ENCODE assay signal across 14 mouse cellular contexts in the genomic region with DNA sequence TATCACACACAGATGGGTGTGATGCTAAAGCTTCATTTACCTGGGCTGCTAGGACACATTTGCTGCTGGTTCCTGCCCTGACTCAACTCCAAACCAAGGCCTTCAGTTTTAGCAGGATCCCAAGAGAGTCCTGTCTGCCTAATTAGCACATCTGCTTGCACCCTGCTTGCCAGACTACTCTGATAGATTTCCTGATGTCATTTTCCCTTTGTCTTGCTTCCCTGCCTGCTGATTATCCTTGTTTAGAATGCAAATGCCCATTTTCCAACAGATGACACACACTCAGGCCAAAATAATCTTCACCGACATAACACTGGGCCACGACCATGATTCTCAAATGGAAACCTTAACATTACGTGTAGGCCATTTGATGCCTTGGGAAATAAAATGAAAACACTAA. TPM values are rescaled to one million over a fixed set of nuclear protein-coding genes. Genes with fewer than 3 reads are reported as not detected.
A peak's percentile ranks its signal among the peaks of the same experiment; 100 is the strongest.
DNase-seq lines count a peak whose midpoint lies in the region; ATAC-seq and TF ChIP-seq lines count a peak whose summit lies in the region.
"Had no signal": no experiment of that assay in that cellular context is flagged by ENCODE, and none has a peak within 500 bp of the region (broad histone marks: within the 10 kb centered on the region; RNA-seq: fewer than 3 reads in every experiment).

No protein-coding gene starts in this region.

- H3K27me3 ChIP-seq in CH12.LX (replicated peaks), result no peaks in the 10 kb centered on the region
- H3K27me3 ChIP-seq in forebrain, embryonic 14.5 days (replicated peaks; ENCODE audit: control insufficient read depth, insufficient read depth, low read length), result no peaks in the 10 kb centered on the region
- H3K27me3 ChIP-seq in liver, embryonic 13.5 days, result no peaks in the 10 kb centered on the region
- no peaks in the 10 kb centered on the region for H3K27me3 ChIP-seq in cerebellum, adult 2 months (ENCODE audit: control insufficient read depth, insufficient read depth, low read length)
- H3K27me3 ChIP-seq: limb, embryonic 15.5 days had no signal

- peak; percentile 72 for ATAC-seq in forebrain, embryonic 14.5 days
- ATAC-seq in liver, embryonic 13.5 days (ENCODE audit: low read depth), result no peak
- ATAC-seq in erythroblast, adult 5-6 weeks (replicated peaks; ENCODE audit: low FRiP score, poor library complexity, severe bottlenecking), result no peak

- H3K79me2 ChIP-seq in CH12.LX (replicated peaks; ENCODE audit: control insufficient read depth, extremely low read depth, insufficient read depth, poor library complexity, severe bottlenecking), result no peaks in the 10 kb centered on the region

- H3K36me3 ChIP-seq in CH12.LX (replicated peaks in 1 of 2; ENCODE audit: control insufficient read depth in 1 of 2, insufficient read depth in 1 of 2, low read length in 1 of 2), result peaks cover 0 to 23% of the 10 kb centered on the region in 2 experiments
- H3K36me3 ChIP-seq in forebrain, embryonic 14.5 days (ENCODE audit: control insufficient read depth, insufficient read depth, low read length), result no peaks in the 10 kb centered on the region
- no peaks in the 10 kb centered on the region for H3K36me3 ChIP-seq in liver, embryonic 13.5 days
- H3K36me3 ChIP-seq: embryonic facial prominence, embryonic 10.5 days; limb, embryonic 15.5 days had no signal

- H3K4me3 ChIP-seq in CH12.LX (replicated peaks in 1 of 3; ENCODE audit: low read depth in 2 of 3, low read length in 2 of 3, poor library complexity in 1 of 3), result no peak overlapping the region
- no peak overlapping the region for H3K4me3 ChIP-seq in forebrain, embryonic 14.5 days (ENCODE audit: low read depth, low read length)
- H3K4me3 ChIP-seq in liver, embryonic 13.5 days (replicated peaks), result no peak overlapping the region
- H3K4me3 ChIP-seq in cerebellum, adult 2 months (replicated peaks; ENCODE audit: insufficient read depth, low read depth, low read length), result no peak overlapping the region
- H3K4me3 ChIP-seq: embryonic facial prominence, embryonic 10.5 days; limb, embryonic 15.5 days had no signal

- no peak overlapping the region for H3K27ac ChIP-seq in CH12.LX (ENCODE audit: insufficient read depth, low read depth)
- H3K27ac ChIP-seq in forebrain, embryonic 14.5 days (ENCODE audit: low read depth, low read length), result peak overlapping the region; percentile 59; the same call in 1 of the 2 replicates
- peak overlapping the region; percentile 30; the same call in 1 of the 2 replicates for H3K27ac ChIP-seq in liver, embryonic 13.5 days
- no peak overlapping the region for H3K27ac ChIP-seq in cerebellum, adult 2 months (ENCODE audit: insufficient read depth, low read length)
- H3K27ac ChIP-seq: embryonic facial prominence, embryonic 10.5 days; limb, embryonic 15.5 days had no signal

- peak; percentile 57 for DNase-seq in heart, adult 11 months
- DNase-seq in heart, adult 8-10 months (ENCODE audit: low spot score), result no peak
- peak; percentile 70 for DNase-seq in CH12.LX (ENCODE audit: extremely low read depth)
- peak; percentile 75 for DNase-seq in forebrain, embryonic 14.5 days (ENCODE audit: low spot score)
- no peak for DNase-seq in liver, embryonic 13.5 days
- no peak for DNase-seq in layer of hippocampus, postnatal 14 days (ENCODE audit: low spot score in 2 of 2)
- DNase-seq in cerebellum, adult 2 months, result no peak
- DNase-seq: adrenal gland, adult 8-10 months; cerebellum, adult 9-11 months; kidney, adult 9 months; lung, postnatal 10 days had no signal

- no peak for TF ChIP-seq POLR2A in CH12.LX (IDR thresholded peaks at IDR 0.05; ENCODE audit: low read depth, low read length)
- TF ChIP-seq POLR2A in cerebellum, adult 2 months (IDR thresholded peaks at IDR 0.05; ENCODE audit: borderline replicate concordance, insufficient read depth, low read length), result no peak

- TF ChIP-seq CTCF in CH12.LX (conservative IDR thresholded peaks at IDR 0.05 in 1 of 2, IDR thresholded peaks at IDR 0.05 in 1 of 2; ENCODE audit: low read depth in 2 of 2, low read length in 2 of 2), result no peak
- no peak for TF ChIP-seq CTCF in cerebellum, adult 2 months (IDR thresholded peaks at IDR 0.05; ENCODE audit: borderline replicate concordance, insufficient read depth, low read depth, low read length)

- peaks cover 2 to 21% of the 10 kb centered on the region in 2 experiments; a peak in 3 of 4 replicates for H3K4me1 ChIP-seq in CH12.LX (ENCODE audit: control insufficient read depth in 1 of 2, insufficient read depth in 2 of 2)
- H3K4me1 ChIP-seq in forebrain, embryonic 14.5 days (ENCODE audit: control insufficient read depth, insufficient read depth, low read length), result peaks cover 10% of the 10 kb centered on the region; the same call in 1 of the 2 replicates
- H3K4me1 ChIP-seq in liver, embryonic 13.5 days (replicated peaks), result peaks cover 27% of the 10 kb centered on the region
- no peaks in the 10 kb centered on the region for H3K4me1 ChIP-seq in cerebellum, adult 2 months (ENCODE audit: control insufficient read depth, insufficient read depth, low read length)
- H3K4me1 ChIP-seq: embryonic facial prominence, embryonic 10.5 days; limb, embryonic 15.5 days had no signal

- H3K9me3 ChIP-seq in CH12.LX (replicated peaks; ENCODE audit: low read length), result peaks cover 5% of the 10 kb centered on the region
- H3K9me3 ChIP-seq in forebrain, embryonic 14.5 days (replicated peaks; ENCODE audit: control insufficient read depth, low read length), result no peaks in the 10 kb centered on the region
- no peaks in the 10 kb centered on the region for H3K9me3 ChIP-seq in liver, embryonic 13.5 days (replicated peaks)
- H3K9me3 ChIP-seq: embryonic facial prominence, embryonic 10.5 days; limb, embryonic 15.5 days had no signal

- WGBS in forebrain, embryonic 14.5 days, result 11% methylated on average over 3 of the region's 3 CpGs
- WGBS in liver, embryonic 13.5 days (ENCODE audit: insufficient replicate concordance), result 74% methylated on average over 3 of the region's 3 CpGs
- 36% methylated on average over 3 of the region's 3 CpGs for WGBS in cerebellum, adult 2 months

- no peak overlapping the region for H3K4me2 ChIP-seq in CH12.LX (ENCODE audit: insufficient read depth, low read depth, poor library complexity, severe bottlenecking)
- no peak overlapping the region for H3K4me2 ChIP-seq in forebrain, embryonic 14.5 days (ENCODE audit: low read length)
- H3K4me2 ChIP-seq in liver, embryonic 13.5 days, result no peak overlapping the region
- H3K4me2 ChIP-seq: limb, embryonic 15.5 days had no signal

- no peak overlapping the region for H3K9ac ChIP-seq in CH12.LX (ENCODE audit: insufficient read depth, low read depth)
- no peak overlapping the region for H3K9ac ChIP-seq in forebrain, embryonic 14.5 days (ENCODE audit: low read length)
- no peak overlapping the region for H3K9ac ChIP-seq in liver, embryonic 13.5 days
- H3K9ac ChIP-seq: limb, embryonic 15.5 days had no signal

- peak; percentile 58 for TF ChIP-seq EP300 in CH12.LX (IDR thresholded peaks at IDR 0.05; ENCODE audit: low read length)

- TF ChIP-seq RAD21 in CH12.LX (IDR thresholded peaks at IDR 0.05; ENCODE audit: low read depth, low read length), result no peak

- dilution Hi-C loops in CH12.LX (cut with MboI; ENCODE audit: extremely low pct_ligation_motif_present, extremely low pct_unique_long_range_greater_than_20kb, low sequenced_read_pairs), result no loop called here

- in situ Hi-C loops in CH12.LX (cut with MboI; ENCODE audit: low pct_ligation_motif_present, low pct_unique_long_range_greater_than_20kb, low sequenced_read_pairs), result no loop called here

TF ChIP-seq in CH12.LX, 34 proteins besides CTCF, POLR2A, EP300 and RAD21:
- TF ChIP-seq ZMIZ1 (IDR thresholded peaks at IDR 0.05; ENCODE audit: low read depth, low read length), result no peak
- TF ChIP-seq JUN (IDR thresholded peaks at IDR 0.05; ENCODE audit: insufficient read depth, low read depth, low read length), result peak; percentile 23; the same call in 1 of the 2 replicates
- 0 out of 2 replicates have a peak, but pooled peaks have one; percentile 38 for TF ChIP-seq RCOR1 (conservative IDR thresholded peaks at IDR 0.05; ENCODE audit: low read depth, low read length)
- TF ChIP-seq TBP (conservative IDR thresholded peaks at IDR 0.05; ENCODE audit: low read depth, low read length), result no peak
- TF ChIP-seq IRF4 (IDR thresholded peaks at IDR 0.05; ENCODE audit: low read depth, low read length), result peak; percentile 37; the same call in 1 of the 2 replicates
- TF ChIP-seq BHLHE40 (IDR thresholded peaks at IDR 0.05; ENCODE audit: low read depth, low read length), result peak; percentile 26
- TF ChIP-seq ETS1 (conservative IDR thresholded peaks at IDR 0.05; ENCODE audit: low read depth, low read length), result peak; percentile 35
- 0 out of 2 replicates have a peak, but pooled peaks have one; percentile 22 for TF ChIP-seq SIN3A (IDR thresholded peaks at IDR 0.05; ENCODE audit: low read length)
TF ChIP-seq in CH12.LX: peak in this region for 6.

RNA-seq across cellular contexts. Expression of a gene that starts 41.4 kb away (rescaled TPM):
- total RNA-seq in heart, adult 8-10 months (2022), result 10 to 100 TPM; 16.2 to 20.6 (median 19.2) TPM
- total RNA-seq in CH12.LX (2012; rRNA removed) (54.4 and 65.0 TPM in 2 replicates), CH12.LX (2014; rRNA removed) (99.9 and 111 TPM in 2 replicates)
- 57.9 and 65.9 TPM in 2 replicates for polyA plus RNA-seq in CH12.LX (2012; ENCODE audit: insufficient read length, low read depth)
- 35.8 and 39.4 TPM in 2 replicates for polyA plus RNA-seq in forebrain, embryonic 14.5 days (2014; fragmentation: Nextera tagmentation; extraction: Ambion mirVana)
- polyA plus RNA-seq in liver, embryonic 13.5 days (2015; fragmentation: Nextera tagmentation; extraction: Ambion mirVana), result 27.0 and 34.3 TPM in 2 replicates
- total RNA-seq in erythroblast, adult 5-6 weeks (2015; ENCODE audit: low replicate concordance), result 22.8 and 38.6 TPM in 2 replicates
- 16.2 and 17.9 TPM in 2 replicates for total RNA-seq in erythroblast, adult 5-6 weeks (2017; ENCODE audit: low replicate concordance)
- total RNA-seq in layer of hippocampus, postnatal 14 days (2021), result 10 to 100 TPM; 35.3 to 37.4 TPM
- 42.7 and 44.0 TPM in 2 replicates for polyA plus RNA-seq in cerebellum, adult 2 months (2012; rRNA removed)

Comparison
In these comparisons a context has a peak if more than half of its experiments do, and no peak if none do; other contexts are left out.
1. DNase-seq: peak in heart, adult 11 months (single experiment), CH12.LX (single experiment) and forebrain, embryonic 14.5 days (single experiment); none in heart, adult 8-10 months (single experiment), liver, embryonic 13.5 days (single experiment), layer of hippocampus, postnatal 14 days (0 of 2) and cerebellum, adult 2 months (0 of 2).
2. H3K27ac ChIP-seq: peak in forebrain, embryonic 14.5 days (single experiment) and liver, embryonic 13.5 days (single experiment); none in CH12.LX (single experiment) and cerebellum, adult 2 months (single experiment).